Mouse (Mus musculus): ENCODE data around the gene Thyn1. TPM values are rescaled to one million over a fixed set of nuclear protein-coding genes. Genes with fewer than 3 reads are reported as not detected.

Gene Thyn1
- 10 to 100 TPM; 61.8 to 62.2 TPM for total RNA-seq (2021)

DNA sequence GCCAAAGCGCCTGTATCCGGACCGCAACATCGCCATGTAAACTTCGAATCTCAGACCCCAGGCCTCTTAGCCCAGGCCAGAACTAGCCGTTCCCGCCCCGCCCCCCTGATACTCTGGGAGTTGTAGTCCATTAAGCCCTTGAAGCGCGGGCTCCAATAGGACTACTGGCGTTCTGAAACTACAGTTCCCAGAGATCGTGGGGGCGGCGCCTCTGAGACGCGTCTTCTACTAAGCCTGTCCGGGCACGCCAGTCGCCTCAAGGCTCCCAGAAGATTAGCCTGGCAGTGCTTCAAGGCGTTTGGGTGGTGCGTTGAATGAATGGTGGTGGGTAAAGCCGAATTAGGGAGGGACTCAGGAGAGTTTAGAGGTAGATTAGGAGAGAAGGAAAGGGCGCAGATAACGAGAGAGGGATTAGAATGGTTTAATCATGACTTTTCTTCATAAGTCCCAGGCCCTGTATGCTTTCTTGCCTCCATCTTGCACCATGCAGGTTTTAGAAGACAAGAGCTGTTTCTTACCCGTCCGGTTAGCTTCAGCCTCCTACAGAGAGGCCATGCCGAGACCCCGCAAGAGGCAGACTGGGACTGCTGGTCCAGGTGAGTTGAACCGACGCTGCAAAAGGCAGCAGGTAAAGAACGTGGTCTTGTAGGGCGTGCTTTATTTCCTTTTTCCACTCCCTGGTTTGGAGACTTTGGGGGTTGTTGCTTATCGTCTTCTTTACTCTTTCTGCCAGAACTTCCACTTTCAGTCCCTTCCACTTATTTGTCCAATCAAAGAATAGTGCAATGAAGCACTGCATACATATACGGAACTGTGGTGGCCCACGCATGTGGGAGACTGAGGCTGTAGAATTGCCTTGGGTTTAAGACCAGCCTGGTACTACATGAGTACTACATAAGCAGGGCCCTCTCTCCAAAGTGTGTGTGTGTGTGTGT, at the start of gene Thyn1, which contains the start of gene Acad8:
Gene Thyn1, plus strand, starts transcription at position 250 of the 935 bp plus-strand sequence.
Gene Acad8, minus strand, starts transcription at position 106 of the 935 bp plus-strand sequence.
- intact Hi-C loops (cut with DNase I) = no loop called here

GRCm38 (mm10) chr9:26977754-26978153, 21.8 kb upstream of the Thyn1 start:
- peak; percentile 19 to 20 for DNase-seq (ENCODE audit: low spot score in 2 of 2)
- intact Hi-C loops (cut with DNase I) = loop anchor here (5.0 kb wide), 1 partner anchor 1320 kb away; no protein-coding TSS in a partner anchor

More for the DNA sequence above, at the start of gene Thyn1, which contains the start of gene Acad8:
- DNase-seq (ENCODE audit: low spot score in 2 of 2) = peak; percentile 95 to 99

GRCm38 (mm10) chr9:26978776-26979175, 20.7 kb upstream of the Thyn1 start:
- intact Hi-C loops (cut with DNase I) = loop anchor here (5.0 kb wide), 1 partner anchor 1321 kb away; no protein-coding TSS in a partner anchor
- no peak for DNase-seq (ENCODE audit: low spot score in 2 of 2)

DNA sequence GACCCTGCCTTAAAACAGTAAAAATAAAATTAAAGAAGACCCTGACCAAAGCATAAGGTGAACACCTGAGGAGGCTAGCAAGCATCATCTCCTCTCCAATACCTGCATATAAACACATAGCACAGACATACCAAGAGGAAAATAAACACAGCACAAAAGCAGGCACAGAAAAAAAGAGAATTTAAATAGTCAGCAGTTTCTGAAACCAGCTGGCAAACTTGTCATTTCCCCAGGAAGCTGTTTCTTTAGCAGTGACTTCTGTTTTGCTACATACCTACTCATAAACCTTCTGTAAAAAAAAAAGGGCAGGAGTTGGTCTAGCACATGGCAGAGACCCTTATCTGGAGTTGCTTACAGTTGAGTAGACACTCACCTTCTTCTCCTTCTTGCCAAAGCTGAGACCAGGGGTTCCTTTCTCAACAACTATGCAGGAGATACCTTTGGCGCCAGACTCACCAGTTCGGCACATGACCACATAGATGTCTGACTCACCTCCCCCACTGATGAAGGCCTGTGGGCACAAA, 14.4 kb upstream of the Thyn1 start:
- no peak for DNase-seq (ENCODE audit: low spot score in 2 of 2)
- intact Hi-C loops (cut with DNase I) = no loop called here

DNA sequence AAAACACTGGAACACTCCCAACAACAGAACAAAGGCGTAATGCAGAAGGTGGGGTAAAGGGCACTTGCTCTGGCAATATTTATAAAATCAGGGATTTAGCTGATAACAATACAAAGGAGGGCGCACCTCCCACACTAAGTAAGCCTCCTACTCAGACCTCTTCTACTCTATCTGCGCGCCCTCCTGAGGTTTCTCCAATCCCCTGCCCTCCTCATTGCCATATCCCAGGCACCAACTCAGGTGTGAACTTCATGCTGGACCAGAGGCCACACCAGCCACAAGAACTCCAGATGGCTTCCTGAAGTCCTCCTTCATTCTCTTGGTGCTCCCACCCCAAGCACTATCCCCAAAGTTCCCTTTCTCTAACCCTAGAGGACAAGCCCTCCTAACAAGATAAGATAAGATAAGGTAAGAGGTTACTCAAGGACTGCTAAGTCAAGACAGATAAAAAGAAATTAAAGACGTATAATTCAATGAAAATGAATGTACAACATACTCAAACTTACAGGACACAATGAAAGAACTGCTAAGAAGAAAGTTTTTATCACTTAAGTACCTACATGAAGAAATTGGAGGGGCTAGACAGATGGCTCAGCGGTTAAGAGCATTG, 13.7 kb upstream of the Thyn1 start:
- intact Hi-C loops (cut with DNase I) = no loop called here
- DNase-seq (ENCODE audit: low spot score in 2 of 2) = no peak

- DNase-seq (ENCODE audit: low spot score in 2 of 2) = no peak
- intact Hi-C loops (cut with DNase I) = no loop called here
Observed at GRCm38 (mm10) chr9:26990181-26990580, 9.3 kb upstream of the Thyn1 start.

DNA sequence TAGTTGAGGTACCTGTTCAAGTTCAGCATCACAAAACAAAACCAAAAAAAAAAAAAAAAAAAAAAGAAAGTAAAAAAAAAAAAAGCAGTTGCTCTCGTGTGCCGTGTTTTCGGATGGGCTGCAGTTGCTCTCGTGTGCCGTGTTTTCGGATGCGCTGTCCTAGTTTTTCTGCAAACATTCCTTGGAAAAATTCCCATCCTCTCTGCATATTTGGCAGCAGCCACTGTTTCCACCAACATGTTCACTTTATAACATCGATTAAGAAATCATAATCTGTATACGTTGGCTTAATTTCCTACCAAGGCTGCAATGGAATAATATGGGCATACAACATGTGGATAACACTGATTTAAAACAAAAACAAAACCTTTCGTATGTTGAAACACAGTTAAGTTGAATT, 6.4 kb upstream of the Thyn1 start:
- no peak for DNase-seq (ENCODE audit: low spot score in 2 of 2)
- intact Hi-C loops (cut with DNase I) = no loop called here

GRCm38 (mm10) chr9:26993900-26994299, 5.6 kb upstream of the Thyn1 start:
- intact Hi-C loops (cut with DNase I) = no loop called here
- no peak for DNase-seq (ENCODE audit: low spot score in 2 of 2)

DNA sequence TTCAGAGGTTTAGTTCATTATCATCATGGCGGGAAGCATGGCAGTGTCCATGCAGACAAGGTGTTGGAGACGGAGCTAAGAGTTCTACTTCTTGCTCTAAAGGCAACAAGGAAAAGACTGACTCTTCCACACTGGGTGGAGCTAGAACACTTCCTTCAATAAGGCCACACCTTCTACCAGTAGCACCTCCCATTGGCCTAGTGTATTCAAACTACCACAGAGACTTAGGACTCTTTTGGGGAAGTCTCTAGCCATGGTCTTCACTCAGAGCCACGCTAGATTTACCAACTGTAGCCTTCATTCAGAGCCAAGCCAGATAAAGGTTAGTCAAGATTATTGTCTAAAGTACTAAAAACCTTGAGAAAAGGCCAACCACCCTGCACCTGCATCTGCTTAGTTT, 2.4 kb upstream of the Thyn1 start:
- DNase-seq (ENCODE audit: low spot score in 2 of 2) = no peak

DNA sequence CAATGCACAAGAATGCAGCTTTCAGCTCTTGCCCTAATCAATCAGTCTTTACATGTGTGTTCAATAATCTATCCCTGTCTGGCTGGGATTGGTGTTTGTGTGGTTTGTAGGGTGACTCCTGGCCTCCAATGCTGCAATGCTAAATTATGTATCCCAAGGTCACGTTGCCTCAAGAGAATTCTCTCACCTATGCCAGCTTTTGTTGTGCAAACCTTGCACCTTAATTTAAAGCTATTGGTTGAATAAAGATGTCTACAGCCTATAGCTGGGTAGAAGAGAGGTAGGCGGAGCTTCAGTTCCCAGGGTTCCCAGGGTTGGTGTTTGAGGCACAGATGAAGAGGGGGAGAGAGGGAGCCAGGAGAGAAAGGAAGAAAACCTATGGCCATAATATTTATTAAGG, 2.0 kb upstream of the Thyn1 start:
- DNase-seq (ENCODE audit: low spot score in 2 of 2) = no peak
- intact Hi-C loops (cut with DNase I) = no loop called here

More for the DNA sequence above, 2.4 kb upstream of the Thyn1 start:
- intact Hi-C loops (cut with DNase I) = no loop called here

DNA sequence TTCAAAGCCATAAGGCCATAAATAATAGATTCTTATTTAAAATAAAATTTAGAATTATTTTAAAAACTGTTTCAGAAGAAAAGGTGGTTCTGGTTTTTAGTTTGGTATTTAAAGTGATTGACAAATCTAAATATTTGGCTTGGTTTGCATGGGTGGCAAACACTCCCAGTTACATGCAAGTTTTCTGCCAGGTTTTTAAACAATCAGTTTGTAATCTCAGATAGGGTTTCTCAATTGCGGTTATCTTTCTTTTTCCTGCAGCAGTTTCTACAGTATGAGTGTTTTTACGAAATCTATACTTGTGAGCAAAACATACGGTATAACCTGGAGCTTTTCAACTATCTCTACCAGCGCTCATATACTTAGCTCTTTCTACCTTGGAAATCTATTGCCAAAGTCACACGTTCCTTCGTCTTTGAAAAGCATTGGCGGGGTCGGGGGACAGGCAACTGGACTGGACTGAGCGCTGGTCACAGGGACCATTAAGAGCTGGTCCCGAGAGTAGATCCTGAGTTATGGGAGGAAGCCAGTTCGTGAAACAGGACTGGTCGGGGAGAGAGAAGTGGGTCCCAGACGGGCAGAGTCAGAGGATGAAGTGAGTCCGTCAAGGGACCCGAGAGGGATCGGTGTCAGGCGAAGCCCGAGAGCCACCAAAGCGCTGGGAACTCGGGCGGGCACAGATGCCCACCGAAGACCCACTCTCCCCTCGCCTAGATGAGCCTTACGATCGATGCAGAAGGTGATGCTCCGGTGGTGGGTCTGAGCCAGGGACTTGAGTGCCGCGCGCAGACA, 645 bp upstream of the Thyn1 start:
- intact Hi-C loops (cut with DNase I) = no loop called here
- DNase-seq (ENCODE audit: low spot score in 2 of 2) = no peak

DNA sequence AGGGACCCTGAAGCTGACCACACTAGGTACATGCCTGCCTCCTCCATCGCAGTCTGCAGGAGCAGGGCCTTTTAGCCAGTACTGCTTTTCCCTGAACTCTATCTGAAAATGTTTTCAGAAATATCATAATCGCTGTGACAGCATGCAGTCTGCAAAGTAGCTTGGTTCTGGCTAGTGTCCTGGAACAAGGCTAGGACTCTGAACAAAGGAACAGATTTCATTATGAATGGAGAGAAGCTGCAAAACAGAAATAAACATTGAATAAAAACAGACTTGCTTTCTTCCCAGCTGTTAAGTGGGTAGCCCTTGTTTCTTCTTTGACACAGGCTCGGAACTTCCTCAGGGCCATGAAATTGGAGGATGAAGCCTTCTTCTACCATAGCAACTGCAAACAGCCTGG, 5.7 kb downstream of the Thyn1 start:
- no peak for DNase-seq (ENCODE audit: low spot score in 2 of 2)
- intact Hi-C loops (cut with DNase I) = no loop called here

DNA sequence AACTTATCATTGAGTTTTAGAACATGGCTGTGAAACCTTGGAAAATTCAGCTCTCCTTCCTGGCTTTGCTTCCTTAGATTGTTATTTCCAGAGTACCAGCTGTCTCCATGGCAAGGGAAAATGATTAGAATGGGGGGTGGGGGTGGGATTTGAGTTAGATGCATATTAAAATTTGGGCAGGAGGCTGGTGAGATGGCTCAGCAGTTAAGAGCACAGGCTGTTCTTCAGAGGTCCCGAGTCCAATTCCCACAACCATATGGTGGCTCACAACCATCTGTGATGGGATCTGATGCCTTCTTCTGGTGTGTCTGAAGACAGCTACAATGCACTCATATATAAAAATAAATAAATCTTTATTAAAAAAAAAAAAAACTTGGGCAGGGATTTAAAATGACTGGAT, 6.4 kb downstream of the Thyn1 start:
- peak in 1 of 2 experiments; percentile 46 for DNase-seq (ENCODE audit: low spot score in 2 of 2)
- intact Hi-C loops (cut with DNase I) = no loop called here

DNA sequence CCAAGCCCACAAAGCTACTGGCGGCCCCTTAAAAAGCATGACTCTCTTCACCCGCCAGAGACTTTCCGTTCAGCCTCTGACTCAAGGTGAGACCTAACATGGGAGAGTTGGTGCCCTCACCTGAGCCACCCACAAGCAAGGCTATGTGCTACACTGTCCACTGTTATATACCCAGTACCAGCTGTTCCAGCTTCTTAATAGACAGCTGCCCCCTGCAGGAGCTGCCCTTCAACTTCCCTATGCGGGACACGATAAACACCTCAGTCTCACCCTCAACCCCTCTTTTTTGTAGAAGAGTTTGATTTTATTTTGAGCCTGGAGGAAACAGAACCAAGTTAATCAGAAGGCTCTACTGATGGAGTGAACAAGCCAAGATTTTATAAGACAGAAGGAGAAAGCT, 7.4 kb downstream of the Thyn1 start:
- intact Hi-C loops (cut with DNase I) = no loop called here
- no peak for DNase-seq (ENCODE audit: low spot score in 2 of 2)

DNA sequence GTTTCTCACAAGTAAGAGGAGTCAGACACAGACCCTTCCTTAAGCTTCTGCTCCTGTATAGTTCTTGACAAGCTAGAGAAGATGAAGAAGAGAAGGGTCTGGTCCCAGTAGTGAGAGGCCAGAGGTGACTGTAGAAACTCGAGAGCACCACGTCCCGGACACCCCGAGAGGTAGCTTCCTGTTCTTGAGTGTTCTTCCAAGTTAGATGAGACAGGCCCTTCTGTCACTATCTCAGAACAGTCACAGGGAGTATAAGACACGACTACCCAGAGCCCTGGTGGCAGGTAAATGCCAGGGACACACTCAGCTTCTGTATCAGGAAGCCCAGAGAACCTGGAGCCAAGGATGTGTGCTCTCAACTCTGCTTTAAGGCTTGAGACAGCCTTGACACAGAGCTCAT, 9.7 kb downstream of the Thyn1 start:
- intact Hi-C loops (cut with DNase I) = no loop called here
- DNase-seq (ENCODE audit: low spot score in 2 of 2) = no peak

- DNase-seq (ENCODE audit: low spot score in 2 of 2) = no peak
- intact Hi-C loops (cut with DNase I) = no loop called here
Observed at GRCm38 (mm10) chr9:27011572-27011971, 12.1 kb downstream of the Thyn1 start.

- DNase-seq (ENCODE audit: low spot score in 2 of 2) = no peak
- intact Hi-C loops (cut with DNase I) = no loop called here
Observed at GRCm38 (mm10) chr9:27018961-27019360, 19.5 kb downstream of the Thyn1 start.

DNA sequence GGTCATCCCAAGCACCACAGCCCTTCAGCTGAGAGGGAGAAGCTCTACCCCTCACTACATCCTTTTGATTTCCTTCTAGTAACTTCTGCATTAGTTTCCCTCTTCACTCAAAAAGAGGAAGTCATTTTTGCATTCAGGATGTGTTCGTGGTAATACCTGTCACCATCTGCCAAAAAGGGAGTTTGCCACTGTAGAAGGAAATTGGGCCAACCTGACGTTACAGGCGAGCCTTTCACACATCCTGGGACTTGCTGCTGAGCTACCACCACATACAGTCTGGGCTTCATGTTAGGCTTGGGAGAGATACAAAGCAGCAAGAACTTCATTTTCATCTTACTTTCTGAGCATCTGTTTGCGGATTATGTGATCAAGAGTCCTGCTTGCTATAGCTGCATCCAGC, 24.2 kb downstream of the Thyn1 start:
- intact Hi-C loops (cut with DNase I) = no loop called here
- no peak for DNase-seq (ENCODE audit: low spot score in 2 of 2)

- intact Hi-C loops (cut with DNase I) = no loop called here
- no peak for DNase-seq (ENCODE audit: low spot score in 2 of 2)
Observed at GRCm38 (mm10) chr9:27026708-27027107, 27.2 kb downstream of the Thyn1 start.

Measured in left cerebral cortex, postnatal 25 days (tissue).